In the genomic region with DNA sequence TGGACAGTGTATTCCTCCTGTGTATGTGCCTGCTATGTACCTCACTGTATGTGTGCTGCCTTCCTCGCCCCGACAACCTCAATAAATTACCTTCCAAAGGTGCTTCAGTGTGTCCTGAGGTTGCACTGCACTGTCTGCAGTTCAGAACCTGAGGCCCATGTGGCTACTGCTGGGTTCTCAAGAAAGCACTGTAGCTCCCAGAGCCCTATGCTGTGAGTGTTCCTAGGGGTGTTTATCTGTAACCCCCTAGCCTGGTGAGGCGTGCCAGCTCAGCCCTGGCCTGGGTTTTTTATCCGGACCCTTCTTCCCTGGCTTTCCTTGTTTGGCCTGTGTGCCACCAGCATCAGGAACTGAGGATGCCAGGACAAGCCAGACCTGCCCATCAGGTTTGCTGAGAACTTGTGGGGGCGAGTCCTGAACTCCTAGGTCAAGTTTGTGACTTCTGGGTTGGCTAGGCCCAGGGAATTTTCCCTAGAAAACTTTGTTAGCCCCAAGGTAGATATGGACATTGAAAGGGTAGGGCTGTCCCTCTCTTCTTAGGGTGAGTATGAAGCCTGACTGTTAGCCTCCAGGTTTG, we compare ENCODE assay signal across 19 mouse cellular contexts. TPM values are rescaled to one million over a fixed set of nuclear protein-coding genes. Genes with fewer than 3 reads are reported as not detected.
A peak's percentile ranks its signal among the peaks of the same experiment; 100 is the strongest.
DNase-seq lines count a peak whose midpoint lies in the region; ATAC-seq and TF ChIP-seq lines count a peak whose summit lies in the region.
"Had no signal": no experiment of that assay in that cellular context is flagged by ENCODE, and none has a peak within 500 bp of the region (broad histone marks: within the 10 kb centered on the region; RNA-seq: fewer than 3 reads in every experiment).

No protein-coding gene starts in this region.

- no peak overlapping the region for H3K9ac ChIP-seq in kidney, embryonic 15.5 days
- H3K9ac ChIP-seq in midbrain, embryonic 11.5 days (ENCODE audit: low read length), result no peak overlapping the region
- H3K9ac ChIP-seq in midbrain, postnatal 0 days (replicated peaks; ENCODE audit: low read length, poor library complexity, severe bottlenecking), result no peak overlapping the region
- no peak overlapping the region for H3K9ac ChIP-seq in intestine, postnatal 0 days (ENCODE audit: low read depth, low read length)

- DNase-seq in kidney, postnatal 10 days, result no peak
- DNase-seq in midbrain, embryonic 11.5 days (ENCODE audit: low spot score, missing footprints), result peak; percentile 60
- no peak for DNase-seq in midbrain, postnatal 0 days (ENCODE audit: low spot score)
- peak; percentile 52 to 67 for DNase-seq in urinary bladder, postnatal 36 days (ENCODE audit: low spot score in 2 of 2)
- DNase-seq in T-cell, adult 2 months (ENCODE audit: low spot score), result no peak
- no peak for DNase-seq in layer of hippocampus, postnatal 25 days (ENCODE audit: extremely low spot score in 1 of 2, low spot score in 1 of 2)
- DNase-seq: B cell, adult 2 months; cerebellum, adult 2 months; embryo, embryonic 11 days; heart, adult 2 months; right cerebral cortex, postnatal 25 days; thymus, postnatal 4 days had no signal

- H3K9me3 ChIP-seq in kidney, embryonic 15.5 days (replicated peaks), result no peaks in the 10 kb centered on the region
- no peaks in the 10 kb centered on the region for H3K9me3 ChIP-seq in midbrain, embryonic 11.5 days (ENCODE audit: control insufficient read depth, low read length)
- H3K9me3 ChIP-seq in midbrain, postnatal 0 days (ENCODE audit: low read length), result no peaks in the 10 kb centered on the region
- H3K9me3 ChIP-seq in intestine, postnatal 0 days (ENCODE audit: control insufficient read depth), result no peaks in the 10 kb centered on the region
- H3K9me3 ChIP-seq: limb, embryonic 13.5 days had no signal

- ATAC-seq in kidney, embryonic 15.5 days (replicated peaks; ENCODE audit: low FRiP score), result no peak
- ATAC-seq in midbrain, embryonic 11.5 days (ENCODE audit: low FRiP score), result no peak
- no peak for ATAC-seq in midbrain, postnatal 0 days (ENCODE audit: low FRiP score)
- ATAC-seq in intestine, postnatal 0 days, result no peak
- ATAC-seq: activated CD4-positive, CD25-positive, alpha-beta regulatory T cell, adult 4 months had no signal

- H3K27me3 ChIP-seq in kidney, embryonic 15.5 days, result no peaks in the 10 kb centered on the region
- no peaks in the 10 kb centered on the region for H3K27me3 ChIP-seq in midbrain, embryonic 11.5 days (ENCODE audit: control insufficient read depth, insufficient read depth, low read length)
- no peaks in the 10 kb centered on the region for H3K27me3 ChIP-seq in midbrain, postnatal 0 days (ENCODE audit: insufficient read depth, low read length)
- no peaks in the 10 kb centered on the region for H3K27me3 ChIP-seq in intestine, postnatal 0 days (replicated peaks; ENCODE audit: control insufficient read depth, insufficient read depth, low read length)
- H3K27me3 ChIP-seq: limb, embryonic 13.5 days had no signal

- H3K4me2 ChIP-seq in kidney, embryonic 15.5 days, result peak overlapping the region; percentile 20; the same call in 1 of the 2 replicates
- H3K4me2 ChIP-seq in midbrain, embryonic 11.5 days, result no peak overlapping the region
- no peak overlapping the region for H3K4me2 ChIP-seq in midbrain, postnatal 0 days (ENCODE audit: low read depth, low read length, poor library complexity, severe bottlenecking)
- peak overlapping the region; percentile 95 for H3K4me2 ChIP-seq in intestine, postnatal 0 days (replicated peaks; ENCODE audit: low read depth)
- H3K4me2 ChIP-seq: limb, embryonic 13.5 days had no signal

- H3K27ac ChIP-seq in kidney, embryonic 15.5 days, result 0 out of 2 replicates have a peak overlapping the region, but pooled peaks have one; percentile 14
- no peak overlapping the region for H3K27ac ChIP-seq in midbrain, embryonic 11.5 days (ENCODE audit: low read depth, low read length)
- no peak overlapping the region for H3K27ac ChIP-seq in midbrain, postnatal 0 days (ENCODE audit: low read depth, low read length)
- no peak overlapping the region for H3K27ac ChIP-seq in intestine, postnatal 0 days (ENCODE audit: low read depth, low read length)
- H3K27ac ChIP-seq: heart, adult 2 months; limb, embryonic 13.5 days had no signal

- no peak for TF ChIP-seq CTCF in midbrain, postnatal 0 days (IDR thresholded peaks at IDR 0.05)
- TF ChIP-seq CTCF in intestine, postnatal 0 days (IDR thresholded peaks at IDR 0.05; ENCODE audit: low read depth), result no peak

- H3K36me3 ChIP-seq in kidney, embryonic 15.5 days, result peaks cover 22% of the 10 kb centered on the region
- H3K36me3 ChIP-seq in midbrain, embryonic 11.5 days (ENCODE audit: control insufficient read depth, insufficient read depth, low read length), result 0 out of 2 replicates have a peak, but pooled peaks cover 2% of the 10 kb centered on the region
- H3K36me3 ChIP-seq in midbrain, postnatal 0 days (ENCODE audit: insufficient read depth, low read length), result 0 out of 2 replicates have a peak, but pooled peaks cover 4% of the 10 kb centered on the region
- H3K36me3 ChIP-seq in intestine, postnatal 0 days (ENCODE audit: control insufficient read depth, insufficient read depth), result peaks cover 12% of the 10 kb centered on the region; the same call in 1 of the 2 replicates

- peaks cover 80% of the 10 kb centered on the region for H3K4me1 ChIP-seq in kidney, embryonic 15.5 days
- H3K4me1 ChIP-seq in midbrain, embryonic 11.5 days (ENCODE audit: control insufficient read depth, insufficient read depth, low read length), result peaks cover 25% of the 10 kb centered on the region
- H3K4me1 ChIP-seq in midbrain, postnatal 0 days (ENCODE audit: insufficient read depth, low read length), result peaks cover 18% of the 10 kb centered on the region
- H3K4me1 ChIP-seq in intestine, postnatal 0 days (replicated peaks; ENCODE audit: control insufficient read depth, insufficient read depth, low read length), result peaks cover 25% of the 10 kb centered on the region

- WGBS in kidney, embryonic 15.5 days, result 81% methylated on average over 5 of the region's 5 CpGs
- WGBS in midbrain, embryonic 11.5 days, result 83% methylated on average over 5 of the region's 5 CpGs
- 91% methylated on average over 5 of the region's 5 CpGs for WGBS in midbrain, postnatal 0 days
- 63% methylated on average over 5 of the region's 5 CpGs for WGBS in intestine, postnatal 0 days

- no peak overlapping the region for H3K4me3 ChIP-seq in kidney, embryonic 15.5 days (replicated peaks)
- H3K4me3 ChIP-seq in midbrain, embryonic 11.5 days (ENCODE audit: low read depth, low read length), result no peak overlapping the region
- H3K4me3 ChIP-seq in midbrain, postnatal 0 days (ENCODE audit: low read depth, low read length), result no peak overlapping the region
- H3K4me3 ChIP-seq in intestine, postnatal 0 days (ENCODE audit: low read depth, low read length), result no peak overlapping the region
- H3K4me3 ChIP-seq: heart, adult 2 months; limb, embryonic 13.5 days had no signal

RNA-seq across cellular contexts. Expression of gene Rassf7, which starts 3.0 kb away (rescaled TPM):
- polyA plus RNA-seq in kidney, embryonic 15.5 days (2015; fragmentation: Nextera tagmentation; extraction: Ambion mirVana), result 57.5 and 66.9 TPM in 2 replicates
- 33.5 and 38.3 TPM in 2 replicates for polyA plus RNA-seq in midbrain, embryonic 11.5 days (2014; fragmentation: Nextera tagmentation; extraction: Ambion mirVana)
- total RNA-seq in midbrain, postnatal 0 days (2014; rRNA removed), result 15.5 and 23.5 TPM in 2 replicates
- 20.7 and 21.7 TPM in 2 replicates for polyA plus RNA-seq in midbrain, postnatal 0 days (2015; fragmentation: Nextera tagmentation; extraction: Ambion mirVana)
- polyA plus RNA-seq in intestine, postnatal 0 days (2015; fragmentation: Nextera tagmentation; extraction: Ambion mirVana), result 47.6 and 52.7 TPM in 2 replicates
- under 1 TPM; 0.64 to 0.80 TPM for total RNA-seq in layer of hippocampus, postnatal 25 days (2021)

RNA-seq across cellular contexts. Expression of gene Lmntd2, which starts 4.8 kb away (rescaled TPM):
- 3.4 and 3.5 TPM in 2 replicates for polyA plus RNA-seq in kidney, embryonic 15.5 days (2015; fragmentation: Nextera tagmentation; extraction: Ambion mirVana)
- 2.1 and 2.5 TPM in 2 replicates for polyA plus RNA-seq in midbrain, embryonic 11.5 days (2014; fragmentation: Nextera tagmentation; extraction: Ambion mirVana)
- not detected in 2 replicates for total RNA-seq in midbrain, postnatal 0 days (2014; rRNA removed)
- 0.10 and 0.36 TPM in 2 replicates for polyA plus RNA-seq in midbrain, postnatal 0 days (2015; fragmentation: Nextera tagmentation; extraction: Ambion mirVana)
- polyA plus RNA-seq in intestine, postnatal 0 days (2015; fragmentation: Nextera tagmentation; extraction: Ambion mirVana), result 2.7 and 3.4 TPM in 2 replicates
- not detected for total RNA-seq in layer of hippocampus, postnatal 25 days (2021)
- total RNA-seq: heart, adult 2 months; heart, postnatal 25 days; layer of hippocampus, postnatal 10 days; MEL had no signal

RNA-seq across cellular contexts. Expression of gene Phrf1, which starts 9.9 kb away (rescaled TPM):
- polyA plus RNA-seq in kidney, embryonic 15.5 days (2015; fragmentation: Nextera tagmentation; extraction: Ambion mirVana), result 73.1 and 78.3 TPM in 2 replicates
- polyA plus RNA-seq in midbrain, embryonic 11.5 days (2014; fragmentation: Nextera tagmentation; extraction: Ambion mirVana), result 59.6 and 78.3 TPM in 2 replicates
- total RNA-seq in midbrain, postnatal 0 days (2014; rRNA removed), result 46.3 and 54.6 TPM in 2 replicates
- polyA plus RNA-seq in midbrain, postnatal 0 days (2015; fragmentation: Nextera tagmentation; extraction: Ambion mirVana), result 35.1 and 39.5 TPM in 2 replicates
- 24.7 and 27.8 TPM in 2 replicates for polyA plus RNA-seq in intestine, postnatal 0 days (2015; fragmentation: Nextera tagmentation; extraction: Ambion mirVana)
- 10 to 100 TPM; 67.1 to 71.1 TPM for total RNA-seq in layer of hippocampus, postnatal 25 days (2021)

RNA-seq across cellular contexts. Expression of gene Lrrc56, which starts 24.7 kb away (rescaled TPM):
- polyA plus RNA-seq in kidney, embryonic 15.5 days (2015; fragmentation: Nextera tagmentation; extraction: Ambion mirVana), result 10.3 and 13.9 TPM in 2 replicates
- polyA plus RNA-seq in midbrain, embryonic 11.5 days (2014; fragmentation: Nextera tagmentation; extraction: Ambion mirVana), result 7.5 and 8.8 TPM in 2 replicates
- 11.5 and 14.9 TPM in 2 replicates for total RNA-seq in midbrain, postnatal 0 days (2014; rRNA removed)
- 8.6 TPM in 2 replicates for polyA plus RNA-seq in midbrain, postnatal 0 days (2015; fragmentation: Nextera tagmentation; extraction: Ambion mirVana)
- polyA plus RNA-seq in intestine, postnatal 0 days (2015; fragmentation: Nextera tagmentation; extraction: Ambion mirVana), result 3.2 and 3.7 TPM in 2 replicates
- 1 to 10 TPM; 4.5 to 6.1 TPM for total RNA-seq in layer of hippocampus, postnatal 25 days (2021)

RNA-seq across cellular contexts. Expression of gene Hras, which starts 24.8 kb away (rescaled TPM):
- 92.1 and 98.0 TPM in 2 replicates for polyA plus RNA-seq in kidney, embryonic 15.5 days (2015; fragmentation: Nextera tagmentation; extraction: Ambion mirVana)
- polyA plus RNA-seq in midbrain, embryonic 11.5 days (2014; fragmentation: Nextera tagmentation; extraction: Ambion mirVana), result 86.1 and 103 TPM in 2 replicates
- total RNA-seq in midbrain, postnatal 0 days (2014; rRNA removed), result 109 and 113 TPM in 2 replicates
- 209 TPM in 2 replicates for polyA plus RNA-seq in midbrain, postnatal 0 days (2015; fragmentation: Nextera tagmentation; extraction: Ambion mirVana)
- 71.8 and 72.3 TPM in 2 replicates for polyA plus RNA-seq in intestine, postnatal 0 days (2015; fragmentation: Nextera tagmentation; extraction: Ambion mirVana)
- total RNA-seq in layer of hippocampus, postnatal 25 days (2021), result 100 to 1,000 TPM; 193 to 235 TPM

Comparison
In these comparisons a context has a peak if more than half of its experiments do, and no peak if none do; other contexts are left out.
1. DNase-seq: peak in midbrain, embryonic 11.5 days (single experiment) and urinary bladder, postnatal 36 days (2 of 2); none in kidney, postnatal 10 days (single experiment), midbrain, postnatal 0 days (single experiment), T-cell, adult 2 months (single experiment) and layer of hippocampus, postnatal 25 days (0 of 2).
2. H3K4me2 ChIP-seq: peak in kidney, embryonic 15.5 days (single experiment) and intestine, postnatal 0 days (single experiment); none in midbrain, embryonic 11.5 days (single experiment) and midbrain, postnatal 0 days (single experiment).